Mouse (Mus musculus) C2C12 (cell line): Measurements from ENCODE around the gene Rpl18. TPM values are rescaled to one million over a fixed set of nuclear protein-coding genes. Genes with fewer than 3 reads are reported as not detected.

Experiments used
- H3K27me3 ChIP-seq: one replicate; pipeline ENCODE4 v1.6.1; 2011; ENCODE audit not compliant: control insufficient read depth, insufficient read depth, insufficient read length
- H3K36me3 ChIP-seq: one replicate; pipeline ENCODE4 v1.6.1; 2011; ENCODE audit not compliant: control insufficient read depth, insufficient read depth
- H3K4me3 ChIP-seq: one replicate; pipeline ENCODE4 v1.5.1; 2011; ENCODE audit warnings: mild to moderate bottlenecking, control low read depth; ENCODE audit not compliant: poor library complexity, insufficient read depth, severe bottlenecking
- H3K79me2 ChIP-seq: one replicate; pipeline ENCODE4 v1.6.1; 2011; ENCODE audit not compliant: control insufficient read depth, insufficient read depth
- H3K79me3 ChIP-seq: one replicate; pipeline ENCODE4 v1.6.1; 2011; ENCODE audit warnings: low read depth, control low read depth
- H3ac ChIP-seq: one replicate; pipeline ENCODE3; 2011; ENCODE audit warnings: low read depth; ENCODE audit not compliant: control insufficient read depth, insufficient read length
- CEBPB ChIP-seq: IDR thresholded peaks from one replicate; pipeline ENCODE4 v1.6.1; 2011; ENCODE audit warnings: low read depth, mild to moderate bottlenecking, control low read depth, moderate library complexity
- CTCF ChIP-seq: IDR thresholded peaks from one replicate; pipeline ENCODE4 v1.5.1; 2011; ENCODE audit not compliant: control insufficient read depth, insufficient read depth, insufficient read length
- FOSL1 ChIP-seq: IDR thresholded peaks from one replicate; pipeline ENCODE4 v1.8.0; 2011; ENCODE audit warnings: mild to moderate bottlenecking, low read length; ENCODE audit not compliant: poor library complexity, insufficient read depth, severe bottlenecking
- MAX ChIP-seq: IDR thresholded peaks from one replicate; pipeline ENCODE4 v1.6.1; 2011; ENCODE audit warnings: mild to moderate bottlenecking, control low read depth
- MYOD1 ChIP-seq: IDR thresholded peaks from one replicate; pipeline ENCODE4 v1.6.1; 2011; ENCODE audit warnings: low read depth; ENCODE audit not compliant: control insufficient read depth, insufficient read length
- MYOG ChIP-seq: IDR thresholded peaks from one replicate; pipeline ENCODE4 v1.6.1; 2011; ENCODE audit not compliant: control insufficient read depth, insufficient read length; ENCODE audit errors: extremely low read depth
- USF1 ChIP-seq: IDR thresholded peaks from one replicate; pipeline ENCODE4 v1.6.1; 2011; ENCODE audit warnings: low read depth, mild to moderate bottlenecking, control low read depth, moderate library complexity
- polyA plus RNA-seq: library from polyadenylated mRNA; unstranded; fragments of >200 nt; fragmentation: generic; extraction: Trizol; gene quantifications from one replicate; pipeline ENCODE4 v1.2.1, GENCODE M21; 2012; ENCODE audit warnings: missing spikeins

The Rpl18 gene
- polyA plus RNA-seq, 1 experiment = 4,453 TPM

DNA sequence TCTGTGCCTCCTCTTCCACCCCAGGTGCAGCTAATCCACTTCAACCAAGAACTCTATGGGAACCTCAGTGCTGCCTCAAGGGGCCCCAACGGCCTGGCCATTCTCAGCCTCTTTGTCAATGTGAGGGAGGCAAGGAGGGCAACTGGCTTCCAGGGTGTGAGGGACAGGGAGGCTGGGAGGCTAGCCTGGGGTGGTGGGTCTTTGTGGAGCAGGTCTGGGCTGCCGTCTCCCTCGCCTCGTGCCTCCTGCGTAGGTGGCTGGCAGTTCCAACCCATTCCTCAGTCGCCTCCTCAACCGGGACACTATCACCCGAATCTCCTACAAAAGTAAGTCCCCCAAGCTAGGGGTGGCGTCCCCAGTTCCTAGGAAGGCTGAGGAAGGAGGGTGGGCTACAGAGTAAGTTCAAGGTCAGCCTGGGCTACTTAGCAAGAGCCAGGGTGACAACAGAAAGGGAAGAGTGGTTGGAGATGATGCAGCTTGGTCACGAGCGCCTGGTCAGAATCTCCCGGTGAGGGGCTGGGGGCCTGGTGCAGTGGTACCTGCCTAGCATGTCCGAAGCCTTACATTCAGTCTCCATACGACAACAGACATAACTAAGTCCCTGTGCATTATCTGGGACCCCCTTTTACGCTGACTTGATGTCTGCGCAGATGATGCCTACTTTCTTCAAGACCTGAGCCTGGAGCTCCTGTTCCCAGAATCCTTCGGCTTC lies 12.3 kb upstream of the Rpl18 start:
- Histone ChIP-seq H3ac (no peak overlapping the region), H3K4me3 (no peak overlapping the region), H3K36me3 (no peaks in the 10 kb centered on the region), H3K27me3 (peaks cover 15% of the 10 kb centered on the region), H3K79me2 (no peaks in the 10 kb centered on the region), H3K79me3 (no peaks in the 10 kb centered on the region)
- TF ChIP-seq MAX (no peak), CEBPB (no peak), MYOD1 (no peak), FOSL1 (no peak), MYOG (no peak), USF1 (no peak), CTCF (no peak)

DNA sequence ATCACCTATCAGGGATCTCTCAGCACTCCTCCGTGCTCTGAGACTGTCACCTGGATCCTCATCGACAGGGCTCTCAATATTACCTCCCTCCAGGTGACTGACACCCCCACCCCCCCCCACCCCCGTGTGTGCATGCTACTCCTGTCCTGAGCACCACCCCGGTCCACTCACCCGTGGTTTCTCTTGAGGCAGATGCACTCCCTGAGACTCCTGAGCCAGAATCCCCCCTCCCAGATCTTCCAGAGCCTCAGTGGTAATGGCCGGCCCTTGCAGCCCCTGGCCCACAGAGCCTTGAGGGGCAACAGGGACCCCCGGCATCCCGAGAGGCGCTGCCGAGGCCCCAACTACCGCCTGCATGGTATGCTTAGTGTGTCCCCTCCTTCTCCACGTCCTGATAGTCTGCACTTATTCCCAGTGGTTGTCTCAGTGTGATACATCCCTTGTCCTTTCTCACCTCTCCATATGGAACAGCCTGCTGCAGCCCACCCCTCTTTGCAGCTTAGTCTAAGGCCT lies 11.7 kb upstream of the Rpl18 start:
- Histone ChIP-seq H3ac (no peak overlapping the region), H3K4me3 (no peak overlapping the region), H3K79me3 (no peaks in the 10 kb centered on the region), H3K27me3 (peaks cover 15% of the 10 kb centered on the region), H3K79me2 (no peaks in the 10 kb centered on the region), H3K36me3 (no peaks in the 10 kb centered on the region)
- no peak for TF ChIP-seq FOSL1

DNA sequence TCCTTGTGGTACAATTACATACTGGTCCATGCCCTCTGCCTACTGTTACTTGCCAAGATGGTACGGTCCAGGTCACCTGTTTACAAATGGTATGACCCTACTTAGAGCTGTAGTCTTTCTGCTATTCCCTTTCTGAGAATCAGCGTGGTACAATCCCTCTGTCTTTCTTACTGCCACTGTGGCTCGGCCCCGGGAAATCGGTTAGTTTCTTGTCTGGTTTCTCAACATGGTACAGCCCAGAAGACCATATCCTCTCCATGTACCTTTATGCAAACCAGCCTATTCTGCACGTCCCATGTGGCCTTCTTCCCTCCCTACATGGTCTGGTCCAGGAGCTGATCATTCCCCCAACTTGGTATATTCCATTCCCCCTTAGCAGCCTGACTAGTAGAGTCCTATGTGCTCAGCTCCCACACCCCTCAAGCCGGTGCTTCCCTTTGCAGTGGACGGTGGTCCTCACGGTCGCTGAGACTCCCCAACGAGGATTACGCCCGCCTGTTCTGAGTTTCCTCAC lies 11.2 kb upstream of the Rpl18 start:
- Histone ChIP-seq H3ac (peak overlapping the region; percentile 35), H3K36me3 (no peaks in the 10 kb centered on the region), H3K79me2 (no peaks in the 10 kb centered on the region), H3K4me3 (no peak overlapping the region), H3K79me3 (no peaks in the 10 kb centered on the region), H3K27me3 (peaks cover 15% of the 10 kb centered on the region)
- TF ChIP-seq USF1 (no peak), MAX (no peak), MYOG (no peak), MYOD1 (no peak), CTCF (no peak)

- Histone ChIP-seq H3K4me3 (peak within 1 kb of the TSS; percentile 37), H3ac (peak within 1 kb of the TSS; percentile 40), H3K36me3 (no peaks in the 10 kb centered on the region), H3K79me2 (no peaks in the 10 kb centered on the region), H3K27me3 (peaks cover 8% of the 10 kb centered on the region), H3K79me3 (no peaks in the 10 kb centered on the region)
- TF ChIP-seq CTCF (no peak), MAX (peak; percentile 63), USF1 (peak; percentile 73), MYOG (no peak), CEBPB (peak; percentile 28), FOSL1 (no peak), MYOD1 (no peak)
Observed at GRCm38 (mm10) chr7:45704730-45705442, 10.4 kb upstream of the Rpl18 start, which contains the start of gene Dbp. TSS of gene Dbp (plus strand) at chr7:45705088.

DNA sequence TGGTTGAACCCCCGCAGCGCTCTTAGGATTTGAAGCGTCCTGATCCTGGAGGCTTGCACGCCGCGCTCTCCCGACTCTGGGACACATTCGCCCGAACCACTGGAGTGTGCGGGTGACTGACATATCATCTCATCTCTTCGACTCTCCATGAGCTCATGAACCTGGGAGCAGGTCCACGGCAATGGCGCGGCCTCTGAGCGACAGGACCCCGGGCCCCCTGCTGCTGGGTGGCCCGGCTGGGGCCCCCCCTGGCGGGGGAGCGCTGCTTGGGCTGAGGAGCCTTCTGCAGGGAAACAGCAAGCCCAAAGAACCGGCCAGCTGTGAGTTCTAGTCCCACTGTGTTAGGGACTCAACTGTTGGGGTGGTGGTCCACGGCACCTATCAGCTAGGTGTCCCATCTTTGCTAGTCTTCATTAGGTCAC lies 9.8 kb upstream of the Rpl18 start:
- Histone ChIP-seq H3ac (peak overlapping the region; percentile 40), H3K36me3 (no peaks in the 10 kb centered on the region), H3K27me3 (peaks cover 2% of the 10 kb centered on the region), H3K79me2 (no peaks in the 10 kb centered on the region), H3K79me3 (no peaks in the 10 kb centered on the region), H3K4me3 (peak overlapping the region; percentile 37)
- TF ChIP-seq MYOG (no peak), CEBPB (no peak), CTCF (no peak), FOSL1 (no peak), MYOD1 (no peak), USF1 (no peak)

GRCm38 (mm10) chr7:45705873-45706281 lies 9.4 kb upstream of the Rpl18 start:
- Histone ChIP-seq H3K36me3 (no peaks in the 10 kb centered on the region), H3ac (no peak overlapping the region), H3K79me2 (no peaks in the 10 kb centered on the region), H3K27me3 (no peaks in the 10 kb centered on the region), H3K79me3 (no peaks in the 10 kb centered on the region), H3K4me3 (peak overlapping the region; percentile 37)
- no peak for TF ChIP-seq MYOD1
- TF ChIP-seq USF1 = no peak
- no peak for TF ChIP-seq MAX
- no peak for TF ChIP-seq CEBPB
- no peak for TF ChIP-seq CTCF
- TF ChIP-seq MYOG = no peak
- TF ChIP-seq FOSL1 = no peak
